Mouse (Mus musculus): Measurements from ENCODE around the gene Vsig2. TPM values are rescaled to one million over a fixed set of nuclear protein-coding genes. Genes with fewer than 3 reads are reported as not detected.

Gene Vsig2
- polyA plus RNA-seq, 1 experiment: 0.18 TPM

DNA sequence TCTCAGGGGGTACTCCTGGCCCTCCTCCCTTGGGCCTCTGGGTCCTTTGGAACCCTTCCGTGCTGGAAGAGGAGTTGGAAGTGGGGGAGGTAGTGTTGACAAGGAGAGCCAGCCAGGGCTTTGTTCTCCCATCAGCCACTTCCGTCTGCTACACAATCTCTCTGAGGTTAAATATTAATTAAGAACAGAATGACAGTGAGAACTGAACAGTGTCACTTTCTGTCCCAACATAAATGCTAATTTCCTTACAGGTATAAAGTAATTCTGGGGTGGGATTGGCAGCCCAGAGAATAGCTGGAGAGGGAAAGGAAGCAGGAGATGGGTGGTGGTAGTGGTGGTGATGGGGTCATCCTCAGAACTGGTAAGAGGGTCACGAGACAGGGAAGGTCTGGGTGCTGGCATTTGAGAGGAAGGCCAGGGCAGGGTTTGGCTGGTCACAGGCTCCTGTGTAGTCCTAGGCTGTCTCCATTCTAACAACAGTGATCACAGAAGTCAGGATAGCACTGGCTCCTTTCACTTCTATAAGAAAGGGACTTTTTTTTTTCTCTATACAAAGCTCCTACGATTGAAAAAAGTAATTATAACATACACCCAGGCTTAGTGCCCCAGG is 29.7 kb downstream of the Vsig2 start:
- H3ac ChIP-seq (ENCODE audit: control insufficient read depth, insufficient read length, low read depth): no peak overlapping the region
- no peaks in the 10 kb centered on the region for H3K79me2 ChIP-seq (ENCODE audit: control insufficient read depth, insufficient read depth)
- no peaks in the 10 kb centered on the region for H3K79me3 ChIP-seq (ENCODE audit: low read depth)
- no peaks in the 10 kb centered on the region for H3K36me3 ChIP-seq (ENCODE audit: control insufficient read depth, insufficient read depth)
- TF ChIP-seq MYOG (IDR thresholded peaks at IDR 0.05; ENCODE audit: control insufficient read depth, extremely low read depth, insufficient read length) (no peak), MYOD1 (IDR thresholded peaks at IDR 0.05; ENCODE audit: control insufficient read depth, insufficient read length, low read depth) (no peak), MAX (IDR thresholded peaks at IDR 0.05) (no peak), USF1 (IDR thresholded peaks at IDR 0.05; ENCODE audit: low read depth) (no peak), CTCF (IDR thresholded peaks at IDR 0.05; ENCODE audit: control insufficient read depth, insufficient read depth, insufficient read length) (no peak), FOSL1 (IDR thresholded peaks at IDR 0.05; ENCODE audit: insufficient read depth, low read length, poor library complexity, severe bottlenecking) (no peak), CEBPB (IDR thresholded peaks at IDR 0.05; ENCODE audit: low read depth) (no peak)
- no peak overlapping the region for H3K4me3 ChIP-seq (ENCODE audit: insufficient read depth, poor library complexity, severe bottlenecking)
- H3K27me3 ChIP-seq (ENCODE audit: control insufficient read depth, insufficient read depth, insufficient read length): peaks cover 46% of the 10 kb centered on the region

DNA sequence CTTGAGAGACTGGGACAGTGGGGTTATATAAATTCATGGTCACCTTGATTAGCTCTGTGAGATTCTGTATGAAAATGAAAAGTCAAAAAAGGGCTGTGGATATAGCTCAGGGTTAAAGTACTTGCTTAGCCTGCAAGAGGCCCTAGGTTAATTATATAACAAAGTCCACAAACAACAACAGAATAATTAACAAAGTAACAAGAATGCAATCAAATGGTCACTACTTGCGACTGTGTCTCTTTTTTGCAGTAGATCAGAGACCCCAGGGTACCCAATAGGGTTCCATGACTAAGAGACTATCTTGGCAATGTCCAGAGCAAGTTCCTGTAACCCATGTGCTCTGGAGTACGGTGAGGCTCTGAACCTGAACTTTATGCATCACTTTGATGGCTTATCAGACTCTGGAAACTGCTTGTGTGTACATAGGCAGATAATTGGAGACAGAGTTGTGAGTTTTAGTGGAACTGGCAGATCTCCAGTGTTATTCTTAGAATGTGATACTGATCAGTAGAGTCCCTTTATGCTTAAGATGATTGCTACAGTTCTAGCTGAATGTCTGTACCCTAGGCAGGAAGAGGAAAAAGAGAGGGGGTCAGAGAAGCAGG is 30.3 kb downstream of the Vsig2 start:
- no peaks in the 10 kb centered on the region for H3K79me2 ChIP-seq (ENCODE audit: control insufficient read depth, insufficient read depth)
- H3K4me3 ChIP-seq (ENCODE audit: insufficient read depth, poor library complexity, severe bottlenecking): no peak overlapping the region
- TF ChIP-seq FOSL1 (IDR thresholded peaks at IDR 0.05; ENCODE audit: insufficient read depth, low read length, poor library complexity, severe bottlenecking): no peak
- no peak for TF ChIP-seq CTCF (IDR thresholded peaks at IDR 0.05; ENCODE audit: control insufficient read depth, insufficient read depth, insufficient read length)
- TF ChIP-seq USF1 (IDR thresholded peaks at IDR 0.05; ENCODE audit: low read depth): no peak
- no peak for TF ChIP-seq MAX (IDR thresholded peaks at IDR 0.05)
- no peak for TF ChIP-seq MYOG (IDR thresholded peaks at IDR 0.05; ENCODE audit: control insufficient read depth, extremely low read depth, insufficient read length)
- no peak for TF ChIP-seq MYOD1 (IDR thresholded peaks at IDR 0.05; ENCODE audit: control insufficient read depth, insufficient read length, low read depth)
- TF ChIP-seq CEBPB (IDR thresholded peaks at IDR 0.05; ENCODE audit: low read depth): no peak
- no peaks in the 10 kb centered on the region for H3K36me3 ChIP-seq (ENCODE audit: control insufficient read depth, insufficient read depth)
- H3K27me3 ChIP-seq (ENCODE audit: control insufficient read depth, insufficient read depth, insufficient read length): peaks cover 48% of the 10 kb centered on the region
- no peaks in the 10 kb centered on the region for H3K79me3 ChIP-seq (ENCODE audit: low read depth)
- no peak overlapping the region for H3ac ChIP-seq (ENCODE audit: control insufficient read depth, insufficient read length, low read depth)

DNA sequence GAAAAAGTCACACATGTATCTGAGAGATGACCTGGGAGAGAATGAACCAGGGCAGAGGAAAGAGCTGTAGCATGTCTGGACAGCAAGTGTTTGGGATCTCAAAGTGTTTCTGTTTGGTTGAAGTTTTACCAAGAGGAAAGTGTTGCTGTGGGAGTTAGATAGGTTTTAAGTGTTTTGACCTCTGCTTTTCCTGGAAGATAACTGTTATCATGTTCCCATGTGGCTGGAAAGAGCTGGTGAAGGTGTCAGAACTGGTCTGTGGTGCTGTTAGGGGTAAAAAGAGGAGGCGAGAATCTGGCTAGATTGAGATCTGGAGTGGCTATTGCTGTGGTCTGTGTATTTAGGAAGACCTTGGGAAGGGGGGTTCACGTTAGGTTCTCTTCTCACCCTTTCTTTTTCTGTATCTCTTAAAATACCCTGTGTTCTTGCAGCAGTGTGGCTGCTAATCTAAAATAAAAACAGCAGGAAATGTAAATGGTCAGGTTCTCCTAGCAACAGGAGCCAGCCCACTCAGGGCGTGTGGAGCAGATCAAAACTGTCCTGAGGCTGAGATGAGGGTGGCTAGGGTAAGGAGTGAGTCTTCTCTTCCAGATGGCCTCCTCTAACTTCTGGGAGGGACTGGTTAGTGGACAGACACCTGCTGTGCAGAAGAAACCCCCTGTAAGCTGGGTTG is 33.3 kb downstream of the Vsig2 start:
- Histone ChIP-seq H3ac (ENCODE audit: control insufficient read depth, insufficient read length, low read depth) (no peak overlapping the region), H3K79me2 (ENCODE audit: control insufficient read depth, insufficient read depth) (no peaks in the 10 kb centered on the region), H3K4me3 (ENCODE audit: insufficient read depth, poor library complexity, severe bottlenecking) (no peak overlapping the region), H3K36me3 (ENCODE audit: control insufficient read depth, insufficient read depth) (no peaks in the 10 kb centered on the region), H3K27me3 (ENCODE audit: control insufficient read depth, insufficient read depth, insufficient read length) (peaks cover 45% of the 10 kb centered on the region), H3K79me3 (ENCODE audit: low read depth) (no peaks in the 10 kb centered on the region)
- no peak for TF ChIP-seq FOSL1 (IDR thresholded peaks at IDR 0.05; ENCODE audit: insufficient read depth, low read length, poor library complexity, severe bottlenecking)
- no peak for TF ChIP-seq USF1 (IDR thresholded peaks at IDR 0.05; ENCODE audit: low read depth)
- TF ChIP-seq MYOD1 (IDR thresholded peaks at IDR 0.05; ENCODE audit: control insufficient read depth, insufficient read length, low read depth): no peak
- TF ChIP-seq MAX (IDR thresholded peaks at IDR 0.05): no peak
- no peak for TF ChIP-seq MYOG (IDR thresholded peaks at IDR 0.05; ENCODE audit: control insufficient read depth, extremely low read depth, insufficient read length)
- TF ChIP-seq CEBPB (IDR thresholded peaks at IDR 0.05; ENCODE audit: low read depth): no peak
- no peak for TF ChIP-seq CTCF (IDR thresholded peaks at IDR 0.05; ENCODE audit: control insufficient read depth, insufficient read depth, insufficient read length)

DNA sequence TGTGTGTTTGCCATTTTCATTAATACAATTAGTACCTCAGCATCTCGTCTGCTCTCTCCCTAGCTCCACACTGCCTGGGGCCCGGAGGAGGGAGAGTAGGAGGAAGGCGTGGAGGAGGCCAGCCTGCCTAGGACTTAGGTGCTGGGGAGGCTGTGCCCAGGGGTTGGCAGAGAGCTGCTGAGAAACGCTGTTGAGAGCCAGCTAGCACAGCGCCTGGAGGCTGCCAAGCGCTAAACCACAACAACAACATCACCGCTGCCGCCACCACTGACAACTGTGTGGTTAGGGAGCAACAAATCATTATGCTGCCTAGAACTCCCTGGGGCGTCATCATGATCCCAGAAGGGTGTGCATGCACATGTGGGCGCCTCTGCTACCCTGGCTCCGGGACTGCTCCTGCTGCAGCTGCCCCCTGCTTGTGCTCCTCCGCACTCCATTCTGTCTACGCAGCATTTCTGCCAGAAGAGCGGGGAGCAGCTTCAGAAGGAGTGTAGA is 37.4 kb downstream of the Vsig2 start:
- H3K79me3 ChIP-seq (ENCODE audit: low read depth): no peaks in the 10 kb centered on the region
- no peak overlapping the region for H3ac ChIP-seq (ENCODE audit: control insufficient read depth, insufficient read length, low read depth)
- TF ChIP-seq MAX (IDR thresholded peaks at IDR 0.05): peak; percentile 52
- TF ChIP-seq FOSL1 (IDR thresholded peaks at IDR 0.05; ENCODE audit: insufficient read depth, low read length, poor library complexity, severe bottlenecking): peak; percentile 10
- peak; percentile 68 for TF ChIP-seq MYOD1 (IDR thresholded peaks at IDR 0.05; ENCODE audit: control insufficient read depth, insufficient read length, low read depth)
- TF ChIP-seq CTCF (IDR thresholded peaks at IDR 0.05; ENCODE audit: control insufficient read depth, insufficient read depth, insufficient read length): no peak
- no peak overlapping the region for H3K4me3 ChIP-seq (ENCODE audit: insufficient read depth, poor library complexity, severe bottlenecking)
- H3K27me3 ChIP-seq (ENCODE audit: control insufficient read depth, insufficient read depth, insufficient read length): peaks cover 40% of the 10 kb centered on the region
- no peaks in the 10 kb centered on the region for H3K79me2 ChIP-seq (ENCODE audit: control insufficient read depth, insufficient read depth)
- no peaks in the 10 kb centered on the region for H3K36me3 ChIP-seq (ENCODE audit: control insufficient read depth, insufficient read depth)

DNA sequence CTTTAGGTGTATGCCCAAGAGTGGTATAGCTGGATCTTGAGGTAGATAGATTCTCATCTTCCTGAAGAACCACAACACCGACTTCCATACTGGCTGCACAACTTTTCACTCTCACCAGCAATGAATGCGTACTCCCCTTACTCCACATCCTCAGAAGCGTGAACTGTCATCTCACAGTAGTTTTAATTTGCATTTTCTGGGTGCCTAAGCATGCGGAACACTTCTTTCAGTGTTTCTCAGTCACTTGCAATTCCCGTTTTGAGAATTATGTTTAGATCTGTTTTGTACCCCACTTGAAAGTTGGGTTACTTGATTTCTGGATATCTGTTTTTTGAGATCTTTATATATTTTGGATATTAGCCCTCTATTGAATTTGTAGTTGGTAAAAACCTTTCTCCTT is 44.5 kb downstream of the Vsig2 start:
- Histone ChIP-seq H3K79me3 (ENCODE audit: low read depth) (no peaks in the 10 kb centered on the region), H3K36me3 (ENCODE audit: control insufficient read depth, insufficient read depth) (no peaks in the 10 kb centered on the region), H3K27me3 (ENCODE audit: control insufficient read depth, insufficient read depth, insufficient read length) (peaks cover 18% of the 10 kb centered on the region), H3ac (ENCODE audit: control insufficient read depth, insufficient read length, low read depth) (no peak overlapping the region), H3K79me2 (ENCODE audit: control insufficient read depth, insufficient read depth) (no peaks in the 10 kb centered on the region), H3K4me3 (ENCODE audit: insufficient read depth, poor library complexity, severe bottlenecking) (no peak overlapping the region)
- TF ChIP-seq FOSL1 (IDR thresholded peaks at IDR 0.05; ENCODE audit: insufficient read depth, low read length, poor library complexity, severe bottlenecking) (no peak), MAX (IDR thresholded peaks at IDR 0.05) (no peak), MYOG (IDR thresholded peaks at IDR 0.05; ENCODE audit: control insufficient read depth, extremely low read depth, insufficient read length) (no peak), CTCF (IDR thresholded peaks at IDR 0.05; ENCODE audit: control insufficient read depth, insufficient read depth, insufficient read length) (no peak), USF1 (IDR thresholded peaks at IDR 0.05; ENCODE audit: low read depth) (no peak), CEBPB (IDR thresholded peaks at IDR 0.05; ENCODE audit: low read depth) (no peak), MYOD1 (IDR thresholded peaks at IDR 0.05; ENCODE audit: control insufficient read depth, insufficient read length, low read depth) (no peak)

Measured in C2C12 (cell line).